Mouse (Mus musculus): Measurements from ENCODE around the gene Aspscr1. TPM values are rescaled to one million over a fixed set of nuclear protein-coding genes. Genes with fewer than 3 reads are reported as not detected.

The Aspscr1 gene
- 106 TPM for total RNA-seq (2023)

GRCm38 (mm10) chr11:120672687-120673593 lies at the start of gene Aspscr1:
Gene Aspscr1, plus strand, starts transcription at chr11:120672973.

GRCm38 (mm10) chr11:120625152-120625775 lies 47.5 kb upstream of the Aspscr1 start, which contains the start of gene Sirt7:
Gene Sirt7, minus strand, starts transcription at chr11:120625240.

GRCm38 (mm10) chr11:120633520-120634343 lies 39.0 kb upstream of the Aspscr1 start, which contains the start of gene Mafg:
Gene Mafg, minus strand, starts transcription at chr11:120633600.

GRCm38 (mm10) chr11:120643601-120643987 lies 29.2 kb upstream of the Aspscr1 start, which contains the start of gene Pycr1:
Gene Pycr1, minus strand, starts transcription at chr11:120643769.

GRCm38 (mm10) chr11:120648001-120648476 lies 24.7 kb upstream of the Aspscr1 start, which contains the start of gene Myadml2:
Gene Myadml2, minus strand, starts transcription at chr11:120648158.

GRCm38 (mm10) chr11:120661076-120661460 lies 11.7 kb upstream of the Aspscr1 start, which contains the start of gene Notum:
Gene Notum, minus strand, starts transcription at chr11:120661175.

GRCm38 (mm10) chr11:120713580-120714518 lies 41.1 kb downstream of the Aspscr1 start, which contains the start of the genes Cenpx and Lrrc45:
Gene Cenpx, minus strand, starts transcription at chr11:120713738.
Gene Lrrc45, plus strand, starts transcription at chr11:120713925.

GRCm38 (mm10) chr11:120721124-120722066 lies 48.6 kb downstream of the Aspscr1 start, which contains the start of gene Rac3:
Gene Rac3, plus strand, starts transcription at chr11:120721470.

GRCm38 (mm10) chr11:120727169-120727527 lies 54.4 kb downstream of the Aspscr1 start, which contains the start of gene Dcxr:
Gene Dcxr, minus strand, starts transcription at chr11:120727281.

GRCm38 (mm10) chr11:120731858-120732680 lies 59.3 kb downstream of the Aspscr1 start, which contains the start of gene Cbr2:
Gene Cbr2, minus strand, starts transcription at chr11:120732114.

Other genes with a start within 250 kb of the Aspscr1 start
- gene Nploc4, start 235.3 kb upstream of the Aspscr1 start, total RNA-seq (2023): 58.8 TPM
- gene Tspan10, start 230.3 kb upstream of the Aspscr1 start, total RNA-seq (2023): 57.3 TPM
- gene Pde6g, start 219.5 kb upstream of the Aspscr1 start, total RNA-seq (2023): 0.67 TPM
- 3.7 TPM for gene Oxld1, start 214.9 kb upstream of the Aspscr1 start, total RNA-seq (2023)
- gene Ccdc137, start 214.9 kb upstream of the Aspscr1 start, total RNA-seq (2023): 35.0 TPM
- gene Arl16, start 205.4 kb upstream of the Aspscr1 start, total RNA-seq (2023): 12.6 TPM
- 32.6 TPM for gene Mrpl12, start 188.4 kb upstream of the Aspscr1 start, total RNA-seq (2023)
- gene Slc25a10, start 181.1 kb upstream of the Aspscr1 start, total RNA-seq (2023): 9.1 TPM
- not detected for gene Gcgr, start 142.3 kb upstream of the Aspscr1 start, total RNA-seq (2023)
- 37.9 TPM for gene Mcrip1, start 123.2 kb upstream of the Aspscr1 start, total RNA-seq (2023)
- gene Ppp1r27, start 121.8 kb upstream of the Aspscr1 start, total RNA-seq (2023): not detected
- gene P4hb, start 99.7 kb upstream of the Aspscr1 start, total RNA-seq (2023): 114 TPM
- 372 TPM for gene Arhgdia, start 91.3 kb upstream of the Aspscr1 start, total RNA-seq (2023)
- 104 TPM for gene Alyref, start 74.6 kb upstream of the Aspscr1 start, total RNA-seq (2023)
- 57.5 TPM for gene Anapc11, start 74.6 kb upstream of the Aspscr1 start, total RNA-seq (2023)
- 6.0 TPM for gene Npb, start 64.5 kb upstream of the Aspscr1 start, total RNA-seq (2023)
- gene Pcyt2, start 55.0 kb upstream of the Aspscr1 start, total RNA-seq (2023): 152 TPM
- gene Sirt7, start 47.7 kb upstream of the Aspscr1 start, total RNA-seq (2023): 96.6 TPM
- 53.1 TPM for gene Mafg, start 39.4 kb upstream of the Aspscr1 start, total RNA-seq (2023)
- gene Pycr1, start 29.2 kb upstream of the Aspscr1 start, total RNA-seq (2023): 2.8 TPM
- not detected for gene Myadml2, start 24.8 kb upstream of the Aspscr1 start, total RNA-seq (2023)
- gene Notum, start 11.8 kb upstream of the Aspscr1 start, total RNA-seq (2023): not detected
- 18.0 TPM for gene Cenpx, start 40.8 kb downstream of the Aspscr1 start, total RNA-seq (2023)
- gene Lrrc45, start 41.0 kb downstream of the Aspscr1 start, total RNA-seq (2023): 31.1 TPM
- gene Rac3, start 48.5 kb downstream of the Aspscr1 start, total RNA-seq (2023): 1.1 TPM
- gene Dcxr, start 54.3 kb downstream of the Aspscr1 start, total RNA-seq (2023): 3.0 TPM
- gene Cbr2, start 59.1 kb downstream of the Aspscr1 start, total RNA-seq (2023): not detected
- gene Hmga1b, start 89.8 kb downstream of the Aspscr1 start, total RNA-seq (2023): 22.0 TPM
- 12.3 TPM for gene Rfng, start 111.2 kb downstream of the Aspscr1 start, total RNA-seq (2023)
- 56.1 TPM for gene Gps1, start 111.3 kb downstream of the Aspscr1 start, total RNA-seq (2023)
- 51.9 TPM for gene Dus1l, start 123.4 kb downstream of the Aspscr1 start, total RNA-seq (2023)
- 142 TPM for gene Fasn, start 151.6 kb downstream of the Aspscr1 start, total RNA-seq (2023)

Measured in CD4-positive naive resting alpha-beta T cell, adult 76 days (primary cell).